Mouse (Mus musculus) hindbrain, embryonic 16.5 days (tissue): ENCODE measurements at regions not wholly inside any gene's neighbourhood (a gene's known extent, or its start where the extent isn't known, plus 50 kb on each side); places are given as distances from the start of the nearest gene placed in this dataset.
"Not testable (repeated sequence)": the region's sequence is repeated elsewhere in the genome, so short reads cannot be mapped to it uniquely, and the experiment has no call there.

Experiments used
- ATAC-seq: fragments of 200-750 bp; cut with Nextera tagmentation; 2 replicates; pipeline ENCODE4 v1.8.0; 2017; ENCODE audit warnings: moderate TSS enrichment, moderate library complexity
- H3K27ac ChIP-seq: fragments of 300-500 bp; sonication (generic); 2 replicates; pipeline ENCODE4 v1.5.1; 2014; ENCODE audit warnings: low read depth, mild to moderate bottlenecking, control low read depth, low read length, moderate library complexity
- H3K27me3 ChIP-seq: fragments of 300-500 bp; sonication (generic); replicated peaks from 2 replicates; pipeline ENCODE4 v1.6.1; 2014; ENCODE audit warnings: low read length; ENCODE audit not compliant: control insufficient read depth, insufficient read depth
- H3K36me3 ChIP-seq: fragments of 300-500 bp; sonication (generic); 2 replicates; pipeline ENCODE4 v1.6.1; 2014; ENCODE audit warnings: mild to moderate bottlenecking, low read length, moderate library complexity, mixed read lengths; ENCODE audit not compliant: control insufficient read depth, insufficient read depth
- H3K4me1 ChIP-seq: fragments of 300-500 bp; sonication (generic); 2 replicates; pipeline ENCODE4 v1.6.1; 2014; ENCODE audit warnings: low read depth, low read length; ENCODE audit not compliant: control insufficient read depth, insufficient read depth
- H3K4me2 ChIP-seq: fragments of 300-500 bp; sonication (generic); 2 replicates; pipeline ENCODE4 v1.6.1; 2014; ENCODE audit warnings: mild to moderate bottlenecking, low read length, control low read depth, moderate library complexity
- H3K4me3 ChIP-seq: fragments of 300-500 bp; sonication (generic); 2 replicates; pipeline ENCODE4 v1.5.1; 2014; ENCODE audit warnings: mild to moderate bottlenecking, low read length, control low read depth, moderate library complexity
- H3K9ac ChIP-seq: fragments of 300-500 bp; sonication (generic); 2 replicates; pipeline ENCODE4 v1.6.1; 2014; ENCODE audit warnings: low read depth, mild to moderate bottlenecking, control low read depth, low read length, moderate library complexity
- H3K9me3 ChIP-seq: fragments of 300-500 bp; sonication (generic); 2 replicates; pipeline ENCODE4 v1.6.1; 2014; ENCODE audit warnings: mild to moderate bottlenecking, low read length, moderate library complexity; ENCODE audit not compliant: control insufficient read depth
- WGBS: fragments of 180-500 bp; shearing (Covaris S2); extraction: QIAGEN DNeasy Blood & Tissue Kit; methylation state at CpG from one replicate; pipeline ENCODE4 v1.1.7; 2014; 5-methylcytosine and 5-hydroxymethylcytosine counted together

DNA sequence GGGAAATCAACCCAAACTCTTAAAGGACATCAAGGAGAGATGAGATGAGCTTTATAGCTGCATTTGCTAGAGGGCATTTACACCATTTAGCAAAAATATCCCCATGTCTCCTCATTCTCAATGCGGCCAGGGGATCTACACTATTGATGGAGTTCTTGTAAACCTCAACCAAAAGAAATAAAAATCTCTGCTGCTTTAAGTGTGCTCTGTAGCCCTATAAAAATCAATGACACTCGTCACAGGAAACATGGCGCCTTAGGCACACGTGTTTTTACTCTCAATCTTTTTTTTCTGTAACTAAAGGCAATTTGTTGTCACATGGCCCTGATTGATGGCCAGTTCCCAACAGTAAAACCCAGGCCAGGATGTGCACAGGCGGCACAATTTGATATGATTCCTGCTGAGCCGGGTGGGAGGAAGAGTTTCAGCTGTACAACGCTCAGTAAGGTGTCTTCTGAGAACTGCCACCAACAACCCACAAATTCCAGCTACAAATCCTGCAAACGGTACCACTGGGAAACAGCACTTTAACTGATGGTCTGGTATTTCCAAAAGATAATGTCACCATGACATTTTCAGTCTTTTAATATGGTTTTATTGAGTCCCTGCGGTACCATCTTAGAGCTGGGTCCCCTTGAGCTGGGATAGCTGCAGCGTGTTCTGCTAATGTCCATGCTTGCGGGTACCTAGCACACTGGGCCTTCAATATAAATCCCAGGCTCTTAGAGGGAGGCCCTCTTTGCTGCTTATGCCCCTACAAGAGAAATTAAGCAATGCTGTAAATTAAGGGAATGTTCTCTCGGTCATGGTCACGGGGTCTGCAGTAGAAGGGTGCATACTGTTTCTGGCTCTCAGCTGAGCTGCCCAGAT, 78.8 kb downstream of the Tpbg start:
- no peaks in the 10 kb centered on the region for H3K4me1 ChIP-seq
- H3K36me3 ChIP-seq = no peaks in the 10 kb centered on the region
- WGBS = 79% methylated on average over 13 of the region's 13 CpGs
- no peak overlapping the region for H3K9ac ChIP-seq
- H3K4me3 ChIP-seq = no peak overlapping the region
- no peak for ATAC-seq
- H3K9me3 ChIP-seq = no peaks in the 10 kb centered on the region
- no peak overlapping the region for H3K4me2 ChIP-seq
- H3K27ac ChIP-seq = no peak overlapping the region
- H3K27me3 ChIP-seq = no peaks in the 10 kb centered on the region

DNA sequence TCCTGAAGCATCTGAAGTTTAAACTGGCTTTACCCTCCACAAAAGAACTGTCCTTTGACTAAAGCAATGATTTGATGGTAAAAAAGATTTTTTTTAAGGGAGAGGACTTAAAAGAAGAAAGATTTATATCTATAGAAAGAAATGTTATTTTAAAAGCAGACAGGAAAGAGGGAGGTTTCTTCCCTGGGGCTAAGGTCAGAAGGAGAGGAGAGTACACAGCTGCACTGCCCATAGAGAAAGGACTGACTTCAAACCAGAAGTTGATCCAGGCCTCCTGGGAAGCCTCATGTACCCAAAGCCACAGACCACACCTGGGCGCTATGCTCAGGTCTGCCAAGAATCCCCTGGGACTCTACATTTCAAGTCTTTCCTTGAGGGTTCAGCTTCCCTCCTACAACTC, 83.1 kb downstream of the Tpbg start:
- Histone ChIP-seq H3K4me2 (no peak overlapping the region), H3K4me1 (no peaks in the 10 kb centered on the region), H3K9me3 (no peaks in the 10 kb centered on the region), H3K36me3 (no peaks in the 10 kb centered on the region), H3K27me3 (no peaks in the 10 kb centered on the region), H3K4me3 (no peak overlapping the region), H3K27ac (no peak overlapping the region), H3K9ac (no peak overlapping the region)
- WGBS = 77% methylated on average over 1 of the region's 1 CpGs
- ATAC-seq = no peak

DNA sequence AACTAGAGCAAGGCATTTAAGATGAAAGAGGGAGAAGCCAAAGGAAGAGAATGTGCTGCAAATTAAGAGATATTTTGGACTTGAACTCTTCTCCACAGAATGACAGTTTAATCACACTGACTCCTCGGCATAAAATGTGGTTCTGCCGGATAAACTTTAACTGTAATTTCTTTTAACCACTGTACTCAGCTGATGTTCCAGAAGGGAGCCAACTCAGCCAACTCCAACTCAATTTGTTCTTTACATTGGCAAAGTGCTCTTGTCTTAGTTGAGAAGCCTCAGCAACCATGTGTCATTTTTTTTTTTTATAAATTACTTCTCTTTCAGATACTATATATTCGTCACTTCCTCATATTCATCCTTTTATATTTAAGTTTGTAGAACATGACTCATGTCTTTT, 90.0 kb downstream of the Tpbg start:
- H3K9ac ChIP-seq = no peak overlapping the region
- no peaks in the 10 kb centered on the region for H3K9me3 ChIP-seq
- no peak overlapping the region for H3K4me3 ChIP-seq
- no peaks in the 10 kb centered on the region for H3K36me3 ChIP-seq
- ATAC-seq = no peak
- no peak overlapping the region for H3K27ac ChIP-seq
- no peaks in the 10 kb centered on the region for H3K4me1 ChIP-seq
- H3K4me2 ChIP-seq = no peak overlapping the region
- H3K27me3 ChIP-seq = no peaks in the 10 kb centered on the region
- WGBS = 85% methylated on average over 3 of the region's 3 CpGs

DNA sequence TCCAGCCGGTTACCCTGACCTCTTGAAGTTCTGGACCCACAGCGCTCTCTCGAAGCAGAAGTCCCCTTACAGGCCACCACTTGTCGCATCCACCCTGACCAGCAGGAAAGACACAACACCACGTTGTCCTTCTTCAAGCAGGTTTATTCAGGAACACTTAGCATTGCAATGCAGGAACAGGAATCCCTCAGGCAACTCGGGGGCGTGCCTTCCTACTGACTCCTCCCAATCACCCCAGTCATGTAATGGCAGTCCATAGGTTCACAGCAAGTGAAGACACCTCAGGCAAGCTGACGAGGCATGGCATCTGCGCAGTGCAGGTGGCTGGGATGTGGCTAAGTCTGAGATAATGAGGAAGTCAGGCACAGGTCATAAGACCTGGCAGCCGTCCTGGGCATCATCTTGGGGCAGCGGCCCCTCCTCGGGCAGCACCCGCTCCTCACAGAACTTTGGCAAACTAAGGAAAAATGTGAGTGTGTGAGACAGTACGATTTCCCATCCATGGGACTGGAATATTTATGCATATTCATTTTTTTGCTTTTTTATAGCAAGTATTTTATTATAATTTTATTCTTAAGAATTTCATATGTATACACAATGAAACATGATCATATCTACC, 101.0 kb downstream of the Tpbg start:
- H3K27ac ChIP-seq, H3K4me2 ChIP-seq, H3K36me3 ChIP-seq, H3K4me1 ChIP-seq, H3K9me3 ChIP-seq, H3K9ac ChIP-seq, ATAC-seq, H3K4me3 ChIP-seq, H3K27me3 ChIP-seq: not testable (repeated sequence)
- 89% methylated on average over 14 of the region's 14 CpGs for WGBS

DNA sequence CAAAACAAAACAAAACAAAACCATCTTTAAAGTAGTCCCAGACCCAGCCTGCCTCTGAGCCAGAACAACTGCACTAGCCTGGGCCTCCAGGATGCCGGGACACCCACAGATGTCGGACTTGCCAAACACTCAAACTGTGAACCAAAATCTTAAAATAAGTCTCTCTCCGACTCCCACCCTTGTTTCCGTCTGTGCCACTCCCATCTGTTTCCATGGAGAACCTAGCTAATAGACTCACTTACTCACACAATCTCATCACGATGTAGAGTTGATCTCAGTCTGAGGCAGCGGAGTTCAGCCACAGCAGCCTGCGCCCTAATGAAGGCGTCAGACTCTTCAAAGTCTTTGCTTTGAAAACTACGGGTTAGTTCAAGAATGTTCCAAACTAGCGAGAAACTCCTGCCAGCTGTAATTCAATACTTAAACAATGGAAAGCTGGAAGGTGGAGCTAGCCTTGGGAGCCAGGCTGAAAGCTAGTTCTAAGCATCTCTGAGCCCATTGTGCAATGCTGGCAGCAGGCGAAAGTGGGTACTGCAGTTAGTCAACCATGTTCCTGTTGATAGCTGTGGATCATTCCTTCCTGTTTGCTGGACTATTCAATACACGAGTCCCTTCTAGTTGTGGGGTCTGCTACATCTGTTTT, 106.4 kb downstream of the Tpbg start:
- no peak overlapping the region for H3K9ac ChIP-seq
- H3K27ac ChIP-seq = no peak overlapping the region
- no peaks in the 10 kb centered on the region for H3K27me3 ChIP-seq
- H3K4me2 ChIP-seq = no peak overlapping the region
- no peak overlapping the region for H3K4me3 ChIP-seq
- no peak for ATAC-seq
- H3K4me1 ChIP-seq = no peaks in the 10 kb centered on the region
- 50% methylated on average over 12 of the region's 12 CpGs for WGBS
- 0 out of 2 replicates have a peak, but pooled peaks cover 3% of the 10 kb centered on the region for H3K9me3 ChIP-seq
- H3K36me3 ChIP-seq = no peaks in the 10 kb centered on the region

DNA sequence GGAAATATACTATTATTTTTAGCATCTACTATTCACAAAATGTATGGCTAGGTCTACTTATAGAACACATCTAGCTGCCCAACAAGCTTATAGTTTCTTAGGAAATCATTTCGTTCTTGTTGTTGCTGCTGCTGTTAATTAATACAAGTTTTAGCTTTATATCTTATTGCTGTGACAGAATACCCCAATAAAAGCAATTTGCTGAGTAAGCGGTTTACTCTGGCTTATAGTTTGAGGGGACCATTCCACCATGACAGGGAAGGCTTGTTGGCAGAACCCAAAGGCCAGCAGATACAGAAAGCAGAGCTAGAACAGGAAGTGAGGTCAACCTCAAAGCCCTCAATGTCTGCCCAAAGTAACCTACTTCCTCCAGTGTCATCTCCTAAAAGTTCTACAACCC, 109.6 kb downstream of the Tpbg start:
- no peak for ATAC-seq
- H3K27me3 ChIP-seq = no peaks in the 10 kb centered on the region
- WGBS = 85% methylated on average over 2 of the region's 2 CpGs

DNA sequence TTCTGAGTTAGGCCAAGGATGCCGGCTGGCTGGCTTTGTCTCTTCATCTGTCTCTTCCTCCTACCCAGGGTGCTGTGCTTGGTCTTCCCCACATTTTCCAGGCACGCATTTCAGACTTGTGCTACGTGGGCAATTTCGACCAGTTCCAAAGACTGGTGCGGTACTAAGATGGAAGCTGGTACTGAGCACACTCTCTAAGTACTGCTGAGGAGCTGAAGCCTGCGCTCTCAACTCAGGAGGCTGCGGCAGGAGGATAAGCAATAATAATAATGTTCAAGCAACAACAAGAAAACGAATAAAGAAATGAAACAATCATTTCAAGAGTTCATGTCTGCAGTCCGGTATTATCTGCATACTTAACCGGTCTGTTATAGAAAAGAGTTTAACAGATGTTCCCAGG, 127.9 kb downstream of the Tpbg start:
- 89% methylated on average over 10 of the region's 10 CpGs for WGBS
- no peak for ATAC-seq

More for the DNA sequence above, 109.6 kb downstream of the Tpbg start:
- Histone ChIP-seq H3K4me3 (no peak overlapping the region), H3K9me3 (0 out of 2 replicates have a peak, but pooled peaks cover 3% of the 10 kb centered on the region), H3K36me3 (no peaks in the 10 kb centered on the region), H3K27ac (no peak overlapping the region), H3K9ac (no peak overlapping the region), H3K4me2 (no peak overlapping the region), H3K4me1 (no peaks in the 10 kb centered on the region)

DNA sequence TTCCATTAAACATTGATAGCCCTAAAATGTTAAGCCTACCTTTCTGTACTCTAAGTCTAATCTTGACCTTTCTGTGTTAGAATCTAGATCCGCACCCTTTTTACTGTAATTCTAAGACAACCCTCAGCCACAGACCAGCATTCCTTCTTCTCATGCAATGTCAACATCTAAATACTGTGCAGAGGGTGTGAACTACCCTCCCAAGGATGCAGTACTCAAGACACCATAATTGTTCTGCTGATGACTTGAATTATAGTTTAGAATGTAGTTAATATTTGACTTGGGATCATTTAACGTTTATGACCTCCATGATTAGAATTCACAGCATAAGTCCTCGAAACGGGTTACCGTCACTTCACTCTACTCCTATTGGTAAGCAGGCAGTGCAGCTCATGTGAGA, 139.2 kb downstream of the Tpbg start:
- 93% methylated on average over 5 of the region's 5 CpGs for WGBS
- no peak overlapping the region for H3K9ac ChIP-seq
- no peaks in the 10 kb centered on the region for H3K36me3 ChIP-seq
- no peak overlapping the region for H3K4me3 ChIP-seq
- no peaks in the 10 kb centered on the region for H3K27me3 ChIP-seq
- ATAC-seq = no peak
- no peak overlapping the region for H3K4me2 ChIP-seq
- H3K27ac ChIP-seq = no peak overlapping the region
- H3K4me1 ChIP-seq = no peaks in the 10 kb centered on the region
- no peaks in the 10 kb centered on the region for H3K9me3 ChIP-seq

More for the DNA sequence above, 127.9 kb downstream of the Tpbg start:
- Histone ChIP-seq H3K4me2 (no peak overlapping the region), H3K4me3 (no peak overlapping the region), H3K9ac (no peak overlapping the region), H3K4me1 (no peaks in the 10 kb centered on the region), H3K27me3 (no peaks in the 10 kb centered on the region), H3K27ac (no peak overlapping the region), H3K9me3 (no peaks in the 10 kb centered on the region), H3K36me3 (no peaks in the 10 kb centered on the region)

DNA sequence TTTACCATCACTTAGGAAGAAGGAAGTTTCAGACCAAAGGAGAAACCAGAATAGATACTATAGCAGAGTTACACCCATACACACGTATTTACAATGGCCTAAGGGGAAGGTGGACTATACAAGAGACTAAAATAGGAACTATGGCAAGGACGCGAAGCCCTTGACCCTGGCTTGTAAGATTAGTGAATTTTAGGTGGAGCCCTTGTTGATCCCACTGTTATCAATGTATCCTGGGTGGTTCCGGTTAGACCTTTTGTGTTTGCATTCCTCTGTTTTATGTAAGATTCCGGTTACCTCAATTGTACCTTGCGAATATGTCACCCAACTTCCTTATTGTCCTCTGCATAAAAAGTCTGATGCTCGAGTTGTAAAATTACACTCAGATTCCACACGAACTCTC, 141.3 kb downstream of the Tpbg start:
- not testable (repeated sequence) for H3K27me3 ChIP-seq, H3K4me1 ChIP-seq, H3K36me3 ChIP-seq, H3K9me3 ChIP-seq, ATAC-seq, H3K4me2 ChIP-seq, H3K4me3 ChIP-seq, H3K27ac ChIP-seq, H3K9ac ChIP-seq
- 94% methylated on average over 6 of the region's 8 CpGs for WGBS
